Mouse (Mus musculus) neural tube, embryonic 11.5 days (tissue): ENCODE data around the gene Tnmd. TPM values are rescaled to one million over a fixed set of nuclear protein-coding genes. Genes with fewer than 3 reads are reported as not detected.

Experiments used
- ATAC-seq: fragments of 200-750 bp; cut with Nextera tagmentation; 2 replicates; pipeline ENCODE4 v1.8.0; 2017; ENCODE audit warnings: moderate number of reproducible peaks, mild to moderate bottlenecking, moderate TSS enrichment, moderate library complexity; ENCODE audit not compliant: insufficient read depth, low FRiP score, low TSS enrichment
- DNase-seq: peaks from one replicate; pipeline ENCODE4 v3.0.0-alpha.2; 2015; ENCODE audit warnings: low spot score
- H3K27ac ChIP-seq: fragments of 300-500 bp; sonication (generic); 2 replicates; pipeline ENCODE4 v1.5.1; 2014; ENCODE audit warnings: low read depth, mild to moderate bottlenecking, low read length
- H3K27me3 ChIP-seq: fragments of 300-500 bp; sonication (generic); 2 replicates; pipeline ENCODE4 v1.6.1; 2014; ENCODE audit warnings: mild to moderate bottlenecking, low read length, mixed read lengths; ENCODE audit not compliant: control insufficient read depth, insufficient read depth
- H3K36me3 ChIP-seq: fragments of 300-500 bp; sonication (generic); 2 replicates; pipeline ENCODE4 v1.6.1; 2014; ENCODE audit warnings: mild to moderate bottlenecking, low read length, moderate library complexity, mixed read lengths; ENCODE audit not compliant: control insufficient read depth, insufficient read depth
- H3K4me1 ChIP-seq: fragments of 300-500 bp; sonication (generic); 2 replicates; pipeline ENCODE4 v1.6.1; 2014; ENCODE audit warnings: low read length, mixed read lengths; ENCODE audit not compliant: control insufficient read depth, insufficient read depth
- H3K4me2 ChIP-seq: fragments of 300-500 bp; sonication (generic); 2 replicates; pipeline ENCODE4 v1.6.1; 2014; ENCODE audit warnings: low read depth, mild to moderate bottlenecking, moderate library complexity
- H3K4me3 ChIP-seq: fragments of 300-500 bp; sonication (generic); 2 replicates; pipeline ENCODE4 v1.5.1; 2014; ENCODE audit warnings: low read depth, low read length
- H3K9ac ChIP-seq: fragments of 300-500 bp; sonication (generic); 2 replicates; pipeline ENCODE4 v1.6.1; 2014; ENCODE audit warnings: mild to moderate bottlenecking, low read length
- H3K9me3 ChIP-seq: fragments of 300-500 bp; sonication (generic); 2 replicates; pipeline ENCODE4 v1.6.1; 2016; ENCODE audit warnings: low read length; ENCODE audit not compliant: control insufficient read depth
- WGBS: fragments of 180-500 bp; shearing (Covaris S2); extraction: QIAGEN DNeasy Blood & Tissue Kit; methylation state at CpG from one replicate; pipeline ENCODE4 v1.1.7; 2014; 5-methylcytosine and 5-hydroxymethylcytosine counted together
- polyA plus RNA-seq: library from polyadenylated mRNA; unstranded; fragments of >200 nt; fragmentation: Nextera tagmentation; extraction: Ambion mirVana; gene quantifications from 2 replicates; pipeline ENCODE4 v1.2.1, GENCODE M21; 2014

Gene Tnmd
- polyA plus RNA-seq, 1 experiment from 2014 or later = 0.45 TPM

GRCm38 (mm10) chrX:133914219-133914618 is 63.4 kb downstream of the Tnmd start:
- H3K27ac ChIP-seq = no peak overlapping the region
- H3K27me3 ChIP-seq = no peaks in the 10 kb centered on the region
- H3K36me3 ChIP-seq = no peaks in the 10 kb centered on the region
- no peaks in the 10 kb centered on the region for H3K4me1 ChIP-seq
- DNase-seq (no peak), ATAC-seq (no peak)
- whole genome bisulfite sequencing = 57% methylated on average over 7 of the region's 7 CpGs
- no peak overlapping the region for H3K9ac ChIP-seq
- H3K4me3 ChIP-seq = no peak overlapping the region
- H3K4me2 ChIP-seq = no peak overlapping the region
- no peaks in the 10 kb centered on the region for H3K9me3 ChIP-seq

Other genes with a start within 250 kb of the Tnmd start
- 3.4 and 4.0 TPM in 2 replicates for gene Pcdh19, start 162.0 kb upstream of the Tnmd start, polyA plus RNA-seq
- gene Tspan6, start 47.4 kb downstream of the Tnmd start, polyA plus RNA-seq = 212 and 218 TPM in 2 replicates
- gene Srpx2, start 57.4 kb downstream of the Tnmd start, polyA plus RNA-seq = 1.0 and 1.2 TPM in 2 replicates
- 1.7 and 2.5 TPM in 2 replicates for gene Sytl4, start 130.8 kb downstream of the Tnmd start, polyA plus RNA-seq
- gene Cstf2, start 208.2 kb downstream of the Tnmd start, polyA plus RNA-seq = 74.0 and 75.2 TPM in 2 replicates